Mouse (Mus musculus) adrenal gland, adult (tissue): ENCODE results near the gene Ube2dnl2.

Experiments
- DNase-seq, 2 experiments: peaks; one replicate each; pipeline ENCODE4 v3.0.0; 2022 to 2023; ENCODE audit warnings: low spot score in 1 of 2; ENCODE audit not compliant: inconsistent age in 2 of 2

The Ube2dnl2 gene

DNA sequence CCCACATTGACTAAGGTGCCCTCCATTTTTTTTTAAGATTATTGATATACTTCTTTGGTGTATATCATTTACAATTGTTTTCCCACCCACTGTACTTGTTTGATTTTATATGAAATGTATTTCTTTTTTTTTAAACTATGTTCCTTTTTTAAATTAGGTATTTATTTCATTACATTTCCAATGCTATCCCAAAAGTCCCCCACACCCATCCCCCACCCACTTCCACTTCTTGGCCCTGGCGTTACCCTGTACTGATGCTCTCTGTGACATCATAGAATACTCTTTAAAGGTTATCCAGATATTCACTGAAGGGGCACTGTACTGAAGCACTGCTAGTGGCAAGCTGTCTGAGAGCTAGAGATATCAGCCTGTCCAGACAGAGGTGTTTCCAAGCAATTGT, at the start of gene Ube2dnl2:
TSS of gene Ube2dnl2 (plus strand) at position 301 of the 400 bp plus-strand sequence.
- no peak for DNase-seq

- DNase-seq = no peak
Observed at GRCm38 (mm10) chrX:114895489-114895888, 11.9 kb upstream of the Ube2dnl2 start.

GRCm38 (mm10) chrX:114897506-114897905, 9.9 kb upstream of the Ube2dnl2 start:
- DNase-seq = no peak

GRCm38 (mm10) chrX:114903391-114903790, 4.0 kb upstream of the Ube2dnl2 start:
- no peak for DNase-seq

DNA sequence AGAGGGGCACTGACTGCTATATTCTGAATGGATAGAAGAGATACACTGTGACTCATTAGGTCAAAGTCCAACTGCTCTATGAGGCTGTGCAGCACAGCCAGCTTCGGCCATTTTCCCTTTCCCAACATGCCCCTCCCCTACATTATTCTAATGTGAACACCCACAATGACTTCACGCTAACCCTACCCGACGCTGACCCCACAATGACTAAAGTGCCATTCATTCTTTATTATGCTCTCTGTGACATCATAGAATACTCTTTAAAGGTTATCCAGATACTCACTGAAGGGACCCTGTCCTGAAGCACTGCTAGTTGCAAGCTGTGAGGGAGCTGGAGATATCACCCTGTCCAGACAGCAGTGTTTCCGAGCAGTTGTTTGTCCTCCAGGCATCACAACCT, 2.7 kb upstream of the Ube2dnl2 start, which contains the start of gene Ube2dnl1:
TSS of gene Ube2dnl1 (plus strand) at position 301 of the 400 bp plus-strand sequence.
- no peak for DNase-seq

- no peak for DNase-seq
Observed at GRCm38 (mm10) chrX:114955066-114955465, 47.7 kb downstream of the Ube2dnl2 start.
